In genomic region chr12:13268412-13268811, GRCm38 (mm10) we compare ENCODE assay signal across 8 mouse cellular contexts. TPM values are rescaled to one million over a fixed set of nuclear protein-coding genes. Genes with fewer than 3 reads are reported as not detected.
DNase-seq lines count a peak whose midpoint lies in the region; ATAC-seq and TF ChIP-seq lines count a peak whose summit lies in the region.

No protein-coding gene starts in this region.

- H3K9me3 ChIP-seq in forebrain, postnatal 0 days (ENCODE audit: low read length), result no peaks in the 10 kb centered on the region

- peak overlapping the region; percentile 64 for H3K4me2 ChIP-seq in forebrain, postnatal 0 days (ENCODE audit: low read depth)

- no peaks in the 10 kb centered on the region for H3K27me3 ChIP-seq in forebrain, postnatal 0 days (ENCODE audit: insufficient read depth, low read length)

- DNase-seq in frontal cortex, postnatal 36 days (ENCODE audit: low spot score in 2 of 2), result no peak
- DNase-seq in forebrain, postnatal 0 days, result no peak
- DNase-seq in adrenal gland, adult (ENCODE audit: inconsistent age in 2 of 2, low spot score in 1 of 2), result no peak
- no peak for DNase-seq in spleen, postnatal 10 days (ENCODE audit: low spot score in 2 of 2)
- DNase-seq in cerebellum, adult 8-10 months, result no peak

- H3K9ac ChIP-seq in forebrain, postnatal 0 days, result 0 out of 2 replicates have a peak overlapping the region, but pooled peaks have one; percentile 80

- no peak overlapping the region for H3K27ac ChIP-seq in forebrain, postnatal 0 days (ENCODE audit: low read depth, low read length)

- WGBS in forebrain, postnatal 0 days, result 47% methylated on average over 3 of the region's 3 CpGs

- H3K4me3 ChIP-seq in forebrain, postnatal 0 days (ENCODE audit: low read depth, low read length), result peak overlapping the region; percentile 89

- H3K36me3 ChIP-seq in forebrain, postnatal 0 days (ENCODE audit: insufficient read depth), result 0 out of 2 replicates have a peak, but pooled peaks cover 4% of the 10 kb centered on the region

- ATAC-seq in frontal cortex, adult (ENCODE audit: low TSS enrichment), result 0 out of 2 replicates have a peak, but pooled peaks have one; percentile 31
- peak; percentile 8 for ATAC-seq in CD4-positive, CD25-positive, alpha-beta regulatory T cell, adult 4 months
- ATAC-seq in forebrain, postnatal 0 days, result peak; percentile 10; the same call in 1 of the 2 replicates
- ATAC-seq in megakaryocyte progenitor cell, adult 5-6 weeks (replicated peaks; ENCODE audit: poor library complexity), result peak; percentile 14

- TF ChIP-seq CTCF in forebrain, postnatal 0 days (IDR thresholded peaks at IDR 0.05; ENCODE audit: low read depth), result no peak

- peaks cover 3% of the 10 kb centered on the region; the same call in 1 of the 2 replicates for H3K4me1 ChIP-seq in forebrain, postnatal 0 days (ENCODE audit: insufficient read depth)

RNA-seq across cellular contexts. Expression of gene Nbas, which starts 0.5 kb away (rescaled TPM):
- 10 to 100 TPM; 10.7 to 21.3 TPM for polyA plus RNA-seq in CD4-positive, CD25-positive, alpha-beta regulatory T cell, adult 4 months (2017; shearing (Covaris generic))
- 26.7 and 32.2 TPM in 2 replicates for total RNA-seq in forebrain, postnatal 0 days (2014; rRNA removed)
- polyA plus RNA-seq in forebrain, postnatal 0 days (2015; fragmentation: Nextera tagmentation; extraction: Ambion mirVana), result 6.3 and 9.8 TPM in 2 replicates
- 16.4 and 21.2 TPM in 2 replicates for total RNA-seq in megakaryocyte progenitor cell, adult 5-6 weeks (2015)
- 19.8 and 22.5 TPM in 2 replicates for total RNA-seq in megakaryocyte progenitor cell, adult 5-6 weeks (2017)

RNA-seq across cellular contexts. Expression of gene Ddx1, which starts 19.4 kb away (rescaled TPM):
- polyA plus RNA-seq in CD4-positive, CD25-positive, alpha-beta regulatory T cell, adult 4 months (2017; shearing (Covaris generic)), result 10 to 100 TPM; 71.3 to 83.1 TPM
- 61.6 and 81.1 TPM in 2 replicates for total RNA-seq in forebrain, postnatal 0 days (2014; rRNA removed)
- polyA plus RNA-seq in forebrain, postnatal 0 days (2015; fragmentation: Nextera tagmentation; extraction: Ambion mirVana), result 119 and 137 TPM in 2 replicates
- 87.2 and 90.0 TPM in 2 replicates for total RNA-seq in megakaryocyte progenitor cell, adult 5-6 weeks (2015)
- 200 and 220 TPM in 2 replicates for total RNA-seq in megakaryocyte progenitor cell, adult 5-6 weeks (2017)
